Mouse (Mus musculus) embryonic facial prominence, embryonic 12.5 days (tissue): Measurements from ENCODE around the gene Bax. TPM values are rescaled to one million over a fixed set of nuclear protein-coding genes. Genes with fewer than 3 reads are reported as not detected.
"Not testable (repeated sequence)": the region's sequence is repeated elsewhere in the genome, so short reads cannot be mapped to it uniquely, and the experiment has no call there.

ENCODE experiments used
- ATAC-seq: fragments of 200-750 bp; cut with Nextera tagmentation; 2 replicates; pipeline ENCODE4 v1.8.0; 2017; ENCODE audit not compliant: insufficient number of reproducible peaks, insufficient read depth, low FRiP score, low TSS enrichment
- H3K27ac ChIP-seq: fragments of 300-500 bp; sonication (generic); 2 replicates; pipeline ENCODE4 v1.5.1; 2016; ENCODE audit warnings: mild to moderate bottlenecking
- H3K27me3 ChIP-seq: fragments of 300-500 bp; sonication (generic); 2 replicates; pipeline ENCODE4 v1.6.1; 2016; ENCODE audit warnings: mild to moderate bottlenecking, moderate library complexity
- H3K36me3 ChIP-seq: fragments of 300-500 bp; sonication (generic); 2 replicates; pipeline ENCODE4 v1.6.1; 2016; ENCODE audit warnings: mild to moderate bottlenecking
- H3K4me1 ChIP-seq: fragments of 300-500 bp; sonication (generic); 2 replicates; pipeline ENCODE4 v1.6.1; 2016
- H3K4me2 ChIP-seq: fragments of 300-500 bp; sonication (generic); replicated peaks from 2 replicates; pipeline ENCODE4 v1.6.1; 2016; ENCODE audit warnings: mild to moderate bottlenecking, moderate library complexity
- H3K4me3 ChIP-seq: fragments of 300-500 bp; sonication (generic); 2 replicates; pipeline ENCODE4 v1.5.1; 2016; ENCODE audit warnings: mild to moderate bottlenecking
- H3K9ac ChIP-seq: fragments of 300-500 bp; sonication (generic); 2 replicates; pipeline ENCODE4 v1.6.1; 2016; ENCODE audit warnings: mild to moderate bottlenecking, moderate library complexity
- H3K9me3 ChIP-seq: fragments of 300-500 bp; sonication (generic); 2 replicates; pipeline ENCODE4 v1.6.1; 2016; ENCODE audit warnings: mild to moderate bottlenecking, moderate library complexity
- WGBS: fragments of 180-500 bp; shearing (Covaris S2); methylation state at CpG from one replicate; pipeline ENCODE4 v1.1.7; 2016; 5-methylcytosine and 5-hydroxymethylcytosine counted together
- polyA plus RNA-seq: library from polyadenylated mRNA; unstranded; fragments of >200 nt; fragmentation: Nextera tagmentation; extraction: Ambion mirVana; gene quantifications from 2 replicates; pipeline ENCODE4 v1.2.1, GENCODE M21; 2016

Gene Bax
- polyA plus RNA-seq, 1 experiment from 2014 or later = 224 TPM

DNA sequence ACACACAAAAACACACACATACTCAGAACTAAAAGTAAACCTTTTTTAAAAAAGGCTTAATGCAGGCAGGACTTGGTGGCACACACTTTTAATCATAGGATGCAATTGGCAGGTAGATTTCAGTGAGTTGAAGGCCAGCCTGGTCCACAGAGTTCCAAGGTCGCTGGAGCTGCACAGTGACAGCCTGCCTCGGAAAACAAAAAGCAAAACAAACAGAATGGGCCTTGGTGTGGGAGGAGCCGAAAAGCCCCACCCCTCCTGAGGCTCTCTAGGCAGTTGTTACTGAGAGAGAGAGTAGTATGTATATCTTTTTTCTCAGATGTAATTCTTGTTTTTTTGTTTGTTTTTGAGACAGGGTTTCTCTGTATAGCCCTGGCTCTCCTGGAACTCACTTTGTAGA is 24.6 kb upstream of the Bax start:
- Histone ChIP-seq H3K4me3 (0 out of 2 replicates have a peak overlapping the region, but pooled peaks have one; percentile 7), H3K27me3 (no peaks in the 10 kb centered on the region), H3K27ac (no peak overlapping the region), H3K4me1 (peaks cover 10% of the 10 kb centered on the region), H3K9me3 (no peaks in the 10 kb centered on the region), H3K36me3 (peaks cover 44% of the 10 kb centered on the region), H3K4me2 (peak overlapping the region; percentile 15; the same call in 1 of the 2 replicates), H3K9ac (no peak overlapping the region)
- ATAC-seq = no peak
- 22% methylated on average over 3 of the region's 3 CpGs for WGBS

GRCm38 (mm10) chr7:45490822-45491221 is 24.1 kb upstream of the Bax start:
- WGBS = 47% methylated on average over 9 of the region's 9 CpGs
- Histone ChIP-seq H3K4me3 (0 out of 2 replicates have a peak overlapping the region, but pooled peaks have one; percentile 7), H3K4me1 (peaks cover 10% of the 10 kb centered on the region), H3K9me3 (no peaks in the 10 kb centered on the region), H3K9ac (no peak overlapping the region), H3K27me3 (no peaks in the 10 kb centered on the region), H3K36me3 (peaks cover 39% of the 10 kb centered on the region), H3K4me2 (peak overlapping the region; percentile 15; the same call in 1 of the 2 replicates), H3K27ac (no peak overlapping the region)
- no peak for ATAC-seq

DNA sequence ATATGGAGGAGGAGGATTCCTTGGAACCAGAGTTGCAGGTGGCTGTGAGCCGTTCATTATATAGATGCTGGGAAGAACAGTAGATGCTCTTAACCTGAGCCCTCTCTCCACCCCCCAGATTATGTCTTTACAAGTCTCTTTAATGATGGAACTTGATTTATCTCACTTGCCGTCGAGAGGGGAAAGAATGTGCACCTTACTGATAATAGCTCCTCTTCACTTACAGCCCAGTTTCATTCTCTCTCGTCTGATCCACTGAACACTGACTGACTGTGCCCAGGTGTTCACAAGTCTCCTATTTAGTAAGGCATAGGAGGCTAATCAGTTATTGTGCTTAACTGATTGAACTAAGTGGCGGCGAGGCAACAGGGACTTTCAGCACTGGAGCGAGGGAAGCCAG is 22.9 kb upstream of the Bax start:
- Histone ChIP-seq H3K4me3 (no peak overlapping the region), H3K4me1 (peaks cover 10% of the 10 kb centered on the region), H3K27ac (no peak overlapping the region), H3K27me3 (no peaks in the 10 kb centered on the region), H3K9ac (no peak overlapping the region), H3K36me3 (peaks cover 27% of the 10 kb centered on the region), H3K4me2 (no peak overlapping the region), H3K9me3 (no peaks in the 10 kb centered on the region)
- 84% methylated on average over 7 of the region's 7 CpGs for WGBS
- ATAC-seq = no peak

DNA sequence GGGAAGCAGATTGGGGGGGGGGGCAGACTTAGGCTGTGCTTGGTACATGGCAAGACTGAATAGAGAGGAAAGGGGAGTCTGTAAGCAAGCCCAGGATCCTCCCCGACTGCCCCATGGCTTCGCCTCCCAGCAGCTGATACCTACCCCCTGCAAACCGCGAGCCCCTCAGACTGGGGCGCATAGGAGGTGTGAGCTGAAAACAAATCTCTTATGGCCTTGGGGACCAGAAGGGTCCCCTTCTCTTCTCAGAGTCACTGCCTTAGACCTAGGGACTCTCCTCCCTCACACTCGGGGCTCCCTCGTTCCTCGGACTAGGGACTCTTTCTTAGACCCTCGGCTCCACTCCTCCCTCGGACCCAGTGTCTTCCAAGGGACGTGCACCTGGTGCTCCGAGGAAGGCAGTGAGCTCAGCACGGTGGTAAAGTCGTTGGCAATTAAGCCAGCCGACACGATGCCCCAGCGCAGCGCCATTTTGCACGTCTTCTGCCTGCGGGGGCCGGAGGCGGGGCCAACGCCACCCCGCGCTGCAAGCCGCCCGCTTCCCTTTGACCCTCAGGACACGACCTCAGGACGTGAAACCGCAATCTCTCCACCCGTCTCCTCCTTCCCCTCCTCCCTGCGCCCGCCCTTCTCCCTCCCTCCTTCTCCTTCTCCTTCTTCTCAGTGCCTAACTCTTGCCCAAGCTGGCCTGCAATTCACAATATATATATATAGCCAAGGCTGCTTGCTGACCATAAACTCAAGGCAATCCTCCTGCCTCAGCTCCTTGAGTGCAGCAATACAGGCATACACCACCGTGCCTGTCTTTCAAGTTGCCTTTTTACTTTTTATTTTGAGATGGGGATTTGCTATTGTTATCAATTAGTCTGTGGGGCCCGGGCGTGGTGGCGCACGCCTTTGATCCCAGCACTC is 21.9 kb upstream of the Bax start, which contains the start of gene Dhdh:
TSS of gene Dhdh (minus strand) at position 513 of the 912 bp plus-strand sequence.
- 0 out of 2 replicates have a peak, but pooled peaks have one; percentile 23 for ATAC-seq
- Histone ChIP-seq H3K27ac (peak within 1 kb of the TSS; percentile 83), H3K27me3 (no peaks in the 10 kb centered on the region), H3K36me3 (peaks cover 17% of the 10 kb centered on the region), H3K4me3 (peak within 1 kb of the TSS; percentile 42), H3K9me3 (no peaks in the 10 kb centered on the region), H3K9ac (peak within 1 kb of the TSS; percentile 53), H3K4me2 (peak within 1 kb of the TSS; percentile 61), H3K4me1 (peaks cover 10% of the 10 kb centered on the region)
- 10% methylated on average over 38 of the region's 38 CpGs for WGBS

DNA sequence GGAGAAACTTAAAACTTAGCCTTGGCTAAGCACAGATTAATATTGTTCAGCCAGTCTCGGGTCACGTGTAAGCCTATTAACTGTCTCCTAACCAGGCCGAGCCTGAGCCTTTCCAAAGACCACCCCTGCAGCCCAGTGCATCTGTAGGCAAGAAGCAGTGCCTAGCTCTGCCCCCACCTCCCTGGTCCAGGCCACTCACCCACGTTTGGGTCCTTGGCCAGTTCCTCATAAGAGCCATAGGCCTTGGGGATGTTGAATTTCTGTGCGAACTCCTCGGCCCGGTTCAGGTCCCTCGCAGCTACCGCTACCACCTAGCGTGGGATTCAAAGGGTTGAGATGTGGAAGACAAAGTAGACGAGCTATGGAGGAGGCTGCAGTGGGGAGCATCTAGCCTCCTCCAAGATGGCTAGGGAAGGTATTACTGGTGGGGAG is 21.2 kb upstream of the Bax start:
- WGBS = 22% methylated on average over 11 of the region's 11 CpGs
- ATAC-seq = 0 out of 2 replicates have a peak, but pooled peaks have one; percentile 18
- peak overlapping the region; percentile 42 for H3K4me3 ChIP-seq
- peak overlapping the region; percentile 83 for H3K27ac ChIP-seq
- no peaks in the 10 kb centered on the region for H3K9me3 ChIP-seq
- H3K36me3 ChIP-seq = peaks cover 10% of the 10 kb centered on the region
- peak overlapping the region; percentile 53; the same call in 1 of the 2 replicates for H3K9ac ChIP-seq
- H3K27me3 ChIP-seq = no peaks in the 10 kb centered on the region
- peak overlapping the region; percentile 61 for H3K4me2 ChIP-seq
- H3K4me1 ChIP-seq = peaks cover 10% of the 10 kb centered on the region

- H3K4me2 ChIP-seq = no peak within 1 kb of the TSS
- WGBS = 77% methylated on average over 12 of the region's 12 CpGs
- H3K4me3 ChIP-seq = no peak within 1 kb of the TSS
- H3K4me1 ChIP-seq = peaks cover 10% of the 10 kb centered on the region
- no peaks in the 10 kb centered on the region for H3K27me3 ChIP-seq
- H3K27ac ChIP-seq = 0 out of 2 replicates have a peak within 1 kb of the TSS, but pooled peaks have one; percentile 30
- ATAC-seq = no peak
- peaks cover under 1% of the 10 kb centered on the region; the same call in 1 of the 2 replicates for H3K36me3 ChIP-seq
- H3K9me3 ChIP-seq = no peaks in the 10 kb centered on the region
- H3K9ac ChIP-seq = no peak within 1 kb of the TSS
These were observed 20.2 kb upstream of the Bax start, which contains the start of gene Gm45808 for GRCm38 (mm10) chr7:45486761-45487415. Gm45808 (minus strand) TSS chr7:45486811.

DNA sequence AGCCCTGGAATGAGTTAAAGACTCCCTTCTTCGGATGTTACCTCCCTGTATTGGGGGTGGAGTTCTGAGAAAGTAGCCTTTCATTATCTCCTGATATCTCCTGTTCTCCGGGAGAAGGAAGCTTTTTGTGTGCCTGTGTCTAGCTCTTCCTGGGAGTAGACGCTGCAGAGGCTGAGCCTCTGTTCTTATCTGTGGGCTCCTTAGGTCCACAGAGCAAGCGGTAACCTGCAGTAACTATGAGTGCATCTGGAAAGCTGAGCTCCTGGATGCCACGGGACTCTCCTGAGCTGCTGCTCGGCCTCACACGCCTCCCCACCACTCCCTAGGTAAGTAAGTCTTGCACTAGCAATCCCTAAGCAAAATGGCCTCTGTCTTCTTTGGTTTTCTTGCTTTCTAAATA is 19.5 kb upstream of the Bax start:
- H3K9me3 ChIP-seq = no peaks in the 10 kb centered on the region
- peaks cover 8% of the 10 kb centered on the region for H3K4me1 ChIP-seq
- H3K4me2 ChIP-seq = no peak overlapping the region
- no peaks in the 10 kb centered on the region for H3K27me3 ChIP-seq
- H3K27ac ChIP-seq = no peak overlapping the region
- 72% methylated on average over 7 of the region's 7 CpGs for WGBS
- H3K9ac ChIP-seq = no peak overlapping the region
- ATAC-seq = no peak
- no peaks in the 10 kb centered on the region for H3K36me3 ChIP-seq
- H3K4me3 ChIP-seq = no peak overlapping the region

GRCm38 (mm10) chr7:45484985-45485384 is 18.3 kb upstream of the Bax start:
- ATAC-seq, H3K4me3 ChIP-seq, H3K27me3 ChIP-seq, H3K9ac ChIP-seq, H3K36me3 ChIP-seq, H3K4me2 ChIP-seq, H3K4me1 ChIP-seq, H3K27ac ChIP-seq, H3K9me3 ChIP-seq: not testable (repeated sequence)
- WGBS = 94% methylated on average over 5 of the region's 5 CpGs

DNA sequence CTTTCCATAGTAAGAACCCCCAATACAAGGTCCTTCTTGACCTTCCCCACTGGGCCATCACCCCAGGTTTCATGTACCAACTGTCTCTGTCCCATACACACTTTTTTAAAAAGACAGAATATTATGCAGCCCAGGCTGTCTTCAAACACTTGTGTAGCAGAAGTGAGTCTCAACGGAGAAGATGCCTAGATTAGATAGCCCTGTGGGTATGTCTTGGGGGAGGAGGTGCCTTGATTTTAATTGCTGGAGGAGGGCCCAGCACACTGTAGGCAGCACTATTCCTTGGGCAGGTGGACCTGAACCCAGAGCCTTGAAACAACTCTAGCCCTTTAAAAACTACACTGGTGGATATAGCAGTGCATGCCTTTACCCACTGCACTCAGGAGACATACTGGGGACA is 15.5 kb upstream of the Bax start:
- Histone ChIP-seq H3K9me3 (no peaks in the 10 kb centered on the region), H3K9ac (no peak overlapping the region), H3K27me3 (no peaks in the 10 kb centered on the region), H3K4me1 (no peaks in the 10 kb centered on the region), H3K27ac (no peak overlapping the region), H3K36me3 (no peaks in the 10 kb centered on the region), H3K4me2 (no peak overlapping the region), H3K4me3 (no peak overlapping the region)
- no peak for ATAC-seq
- 83% methylated on average over 1 of the region's 1 CpGs for WGBS

DNA sequence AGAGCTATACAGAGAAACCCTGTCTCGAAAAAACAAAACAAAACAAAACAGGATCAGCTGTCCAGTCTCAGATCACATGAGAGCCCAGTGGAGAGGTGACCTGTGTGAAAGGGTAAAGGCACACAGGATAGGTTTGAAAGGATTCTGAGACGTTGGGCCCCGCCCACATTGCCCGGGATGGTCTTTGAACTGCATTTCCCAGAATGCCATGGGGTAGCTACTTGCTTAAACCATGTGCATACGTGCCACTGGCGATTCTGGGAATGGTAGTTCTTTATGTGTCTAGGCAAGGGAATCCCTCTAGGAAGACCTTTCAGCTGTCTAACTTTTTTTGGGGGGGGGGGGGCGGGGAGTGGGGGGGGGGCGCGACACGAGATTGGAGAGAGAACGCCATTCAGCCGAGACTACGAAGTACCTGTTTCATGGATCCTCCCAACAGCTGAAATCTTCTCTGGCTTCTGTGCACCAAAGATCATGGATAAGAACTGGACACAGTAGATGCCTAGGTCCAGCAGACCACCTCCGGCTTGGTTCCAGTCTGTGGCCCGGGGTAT is 14.8 kb upstream of the Bax start, which contains the start of gene Tulp2:
TSS of gene Tulp2 (plus strand) at position 504 of the 554 bp plus-strand sequence.
- H3K9me3 ChIP-seq = no peaks in the 10 kb centered on the region
- WGBS = 55% methylated on average over 13 of the region's 15 CpGs
- H3K27ac ChIP-seq = no peak within 1 kb of the TSS
- H3K4me2 ChIP-seq = no peak within 1 kb of the TSS
- H3K4me3 ChIP-seq = no peak within 1 kb of the TSS
- ATAC-seq = peak; percentile 48; the same call in 1 of the 2 replicates
- no peak within 1 kb of the TSS for H3K9ac ChIP-seq
- no peaks in the 10 kb centered on the region for H3K4me1 ChIP-seq
- H3K27me3 ChIP-seq = no peaks in the 10 kb centered on the region
- no peaks in the 10 kb centered on the region for H3K36me3 ChIP-seq

DNA sequence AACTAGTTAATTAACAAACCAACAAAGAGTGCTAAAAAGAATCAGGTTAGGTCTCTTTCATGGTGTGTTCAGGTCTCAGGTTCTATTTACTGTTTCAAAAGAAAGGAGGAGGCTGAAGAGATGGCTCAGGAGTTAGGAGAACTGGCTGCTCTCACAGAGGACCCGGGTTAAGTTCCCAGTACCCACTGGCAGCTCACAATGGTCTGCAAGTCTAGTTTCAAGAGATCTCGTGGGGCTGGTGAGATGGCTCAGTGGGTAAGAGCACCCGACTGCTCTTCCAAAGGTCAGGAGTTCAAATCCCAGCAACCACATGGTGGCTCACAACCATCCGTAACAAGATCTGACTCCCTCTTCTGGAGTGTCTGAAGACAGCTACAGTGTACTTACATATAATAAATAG is 13.6 kb upstream of the Bax start:
- H3K27ac ChIP-seq, H3K4me2 ChIP-seq, H3K27me3 ChIP-seq, H3K4me3 ChIP-seq, H3K4me1 ChIP-seq, H3K9ac ChIP-seq, H3K9me3 ChIP-seq, ATAC-seq, H3K36me3 ChIP-seq: not testable (repeated sequence)
- WGBS = 79% methylated on average over 4 of the region's 4 CpGs
